Mouse (Mus musculus) embryo, embryonic 10 days (tissue): ENCODE results near the gene Ssxb8.
"Not testable (repeated sequence)": the region's sequence is repeated elsewhere in the genome, so short reads cannot be mapped to it uniquely, and the experiment has no call there.

Source experiments
- DNase-seq: peaks from one replicate; pipeline ENCODE4 v3.0.0-alpha.2; 2015; ENCODE audit warnings: low spot score

Ssxb8 gene

DNA sequence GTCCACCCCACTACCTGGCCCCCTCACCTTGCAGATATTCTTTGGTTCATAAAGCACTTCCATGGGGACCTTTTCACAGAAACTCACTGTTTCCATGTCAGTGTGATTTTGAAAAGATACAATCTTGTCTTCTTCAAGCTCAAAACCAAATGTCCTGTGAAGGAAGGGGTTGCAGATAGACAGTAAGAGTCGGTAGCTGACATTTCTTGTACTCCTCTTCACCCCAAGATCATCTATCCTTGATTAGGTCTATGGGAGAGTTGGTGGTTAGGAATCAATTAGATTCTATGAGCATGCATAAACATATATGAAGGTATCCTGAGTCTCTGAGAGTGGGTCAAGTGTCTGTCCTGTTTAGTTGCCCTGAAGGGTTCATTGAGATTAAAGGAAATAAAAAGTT, at the start of gene Ssxb8:
Ssxb8 (minus strand) TSS at position 101 of the 400 bp plus-strand sequence.
- DNase-seq = not testable (repeated sequence)

DNA sequence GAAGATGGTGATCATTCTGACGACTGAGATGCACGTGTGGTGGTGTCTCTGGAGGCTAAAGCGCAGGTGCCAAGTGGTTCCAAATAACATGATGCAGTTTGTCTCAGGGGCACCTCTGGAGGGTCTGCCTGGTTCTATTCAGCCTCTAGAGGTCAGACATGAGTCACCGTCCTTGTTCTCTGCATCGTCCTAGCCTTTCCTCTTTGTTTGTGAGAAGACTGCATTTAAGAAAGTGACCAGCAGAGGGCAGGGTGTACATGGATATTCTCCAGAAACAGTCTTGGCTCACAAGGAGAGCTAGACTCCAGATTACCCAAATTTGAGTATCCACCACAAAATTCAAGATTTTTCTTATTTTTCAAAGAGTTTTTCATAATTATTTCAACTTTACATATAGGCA, 42.3 kb upstream of the Ssxb8 start:
- peak; percentile 14 for DNase-seq

- no peak for DNase-seq
Observed at GRCm38 (mm10) chrX:8663085-8663484, 27.6 kb downstream of the Ssxb8 start.
